Comparison of ENCODE assay signal across 30 mouse cellular contexts in the genomic region with DNA sequence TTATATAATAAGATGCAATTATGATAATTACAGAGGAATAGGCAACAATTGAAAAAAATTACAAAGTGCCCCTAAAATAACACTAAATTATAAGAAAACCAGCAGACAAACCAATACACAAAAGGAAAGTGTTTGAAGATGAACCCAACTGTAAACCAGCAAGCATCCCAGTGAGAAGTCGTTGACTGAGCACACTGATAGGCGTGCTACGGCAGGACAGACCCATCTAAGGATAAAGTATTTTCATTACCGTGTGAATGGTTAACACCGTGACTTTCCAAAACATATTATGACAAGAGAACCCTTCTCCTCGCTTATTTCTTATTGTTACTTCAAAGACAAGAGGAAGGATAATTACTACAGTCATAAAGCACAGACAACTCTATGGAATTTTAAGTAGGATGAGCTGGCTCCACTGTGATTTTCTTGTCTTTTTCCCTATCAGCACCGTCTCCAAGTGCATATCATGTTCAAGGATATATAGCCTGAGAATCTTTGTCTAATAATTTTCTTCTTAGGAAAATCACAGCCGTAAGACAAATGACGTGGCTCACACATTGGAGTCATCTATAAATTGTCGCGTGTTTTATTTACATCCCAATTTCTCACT. TPM values are rescaled to one million over a fixed set of nuclear protein-coding genes. Genes with fewer than 3 reads are reported as not detected.
"Had no signal": no experiment of that assay in that cellular context is flagged by ENCODE, and none has a peak within 500 bp of the region (broad histone marks: within the 10 kb centered on the region; RNA-seq: fewer than 3 reads in every experiment).

No protein-coding gene starts in this region.

- H3K4me1 ChIP-seq: heart, embryonic 10.5 days; heart, embryonic 12.5 days; intestine, embryonic 15.5 days; limb, embryonic 12.5 days had no signal

- ATAC-seq: hindbrain, embryonic 16.5 days; inflammation-experienced regulatory T-cells, adult 6 months; intestine, embryonic 15.5 days; intestine, postnatal 0 days had no signal

- H3K9me3 ChIP-seq: heart, embryonic 10.5 days; hindbrain, embryonic 10.5 days; hindbrain, embryonic 12.5 days; intestine, embryonic 15.5 days; kidney, embryonic 15.5 days; limb, embryonic 10.5 days; limb, embryonic 12.5 days; liver, embryonic 13.5 days; liver, embryonic 15.5 days had no signal

- H3K4me2 ChIP-seq: heart, embryonic 12.5 days; hindbrain, embryonic 12.5 days; hindbrain, embryonic 14.5 days; intestine, embryonic 15.5 days; kidney, embryonic 15.5 days; limb, embryonic 12.5 days; liver, embryonic 11.5 days; liver, embryonic 13.5 days; liver, embryonic 15.5 days had no signal

- H3K9ac ChIP-seq: heart, embryonic 12.5 days; hindbrain, embryonic 12.5 days; hindbrain, embryonic 14.5 days; intestine, embryonic 15.5 days; kidney, embryonic 15.5 days; limb, embryonic 12.5 days; liver, embryonic 13.5 days; liver, embryonic 15.5 days had no signal

- H3K27me3 ChIP-seq: heart, embryonic 12.5 days; hindbrain, embryonic 12.5 days; intestine, embryonic 15.5 days; kidney, embryonic 15.5 days; limb, embryonic 12.5 days; liver, embryonic 13.5 days; liver, embryonic 15.5 days had no signal

- DNase-seq: gastrocnemius, adult 2 months; gastrocnemius, postnatal 10 days; gastrocnemius, postnatal 25 days; heart, adult 18-20 months; heart, postnatal 10 days; heart, postnatal 4 days; kidney, adult 2 months; kidney, adult 9 months; kidney, postnatal 14 days; kidney, postnatal 36 days; layer of hippocampus, postnatal 36 days; liver; liver, embryonic 13.5 days had no signal

- H3K36me3 ChIP-seq: heart, embryonic 10.5 days; heart, embryonic 12.5 days; hindbrain, embryonic 10.5 days; hindbrain, embryonic 12.5 days; intestine, embryonic 15.5 days; kidney, embryonic 15.5 days; limb, embryonic 10.5 days; limb, embryonic 12.5 days; liver, embryonic 13.5 days; liver, embryonic 15.5 days had no signal

- H3K27ac ChIP-seq: gastrocnemius, adult 2 months; heart, embryonic 10.5 days; hindbrain, embryonic 10.5 days; hindbrain, embryonic 12.5 days; hindbrain, embryonic 14.5 days; intestine, embryonic 15.5 days; kidney, embryonic 15.5 days; kidney, postnatal 0 days; limb, embryonic 10.5 days; limb, embryonic 12.5 days; liver, embryonic 13.5 days; liver, embryonic 15.5 days had no signal

- H3K4me3 ChIP-seq: gastrocnemius, adult 2 months; heart, embryonic 10.5 days; heart, embryonic 12.5 days; hindbrain, embryonic 10.5 days; hindbrain, embryonic 12.5 days; intestine, embryonic 15.5 days; kidney, embryonic 15.5 days; limb, embryonic 10.5 days; limb, embryonic 12.5 days; liver, embryonic 13.5 days; liver, embryonic 15.5 days had no signal

RNA-seq across cellular contexts. Expression of gene St6galnac5, which starts 34.9 kb away (rescaled TPM):
- total RNA-seq: granulocyte monocyte progenitor cell, adult 5-6 weeks; heart, adult 18-20 months; heart, postnatal 10 days; heart, postnatal 25 days had no signal
